Mouse (Mus musculus) hindbrain, embryonic 11.5 days (tissue): ENCODE measurements around the gene Ogdhl. TPM values are rescaled to one million over a fixed set of nuclear protein-coding genes. Genes with fewer than 3 reads are reported as not detected.
A peak's percentile ranks its signal among the peaks of the same experiment; 100 is the strongest.

Experiments
- ATAC-seq: fragments of 200-750 bp; cut with Nextera tagmentation; 2 replicates; pipeline ENCODE4 v1.8.0; 2017; ENCODE audit warnings: mild to moderate bottlenecking, moderate TSS enrichment, moderate library complexity; ENCODE audit not compliant: low FRiP score
- DNase-seq: peaks from one replicate; pipeline ENCODE4 v3.0.0-alpha.2; 2015; ENCODE audit warnings: low spot score
- H3K27ac ChIP-seq: fragments of 300-500 bp; sonication (generic); 2 replicates; pipeline ENCODE4 v1.5.1; 2014; ENCODE audit warnings: mild to moderate bottlenecking, low read depth, low read length
- H3K27me3 ChIP-seq: fragments of 300-500 bp; sonication (generic); 2 replicates; pipeline ENCODE4 v1.6.1; 2014; ENCODE audit warnings: mild to moderate bottlenecking, low read length, moderate library complexity, mixed read lengths; ENCODE audit not compliant: control insufficient read depth, insufficient read depth
- H3K36me3 ChIP-seq: fragments of 300-500 bp; sonication (generic); 2 replicates; pipeline ENCODE4 v1.6.1; 2014; ENCODE audit warnings: mild to moderate bottlenecking, low read length, moderate library complexity, mixed read lengths; ENCODE audit not compliant: control insufficient read depth, insufficient read depth
- H3K4me1 ChIP-seq: fragments of 300-500 bp; sonication (generic); replicated peaks from 2 replicates; pipeline ENCODE4 v1.6.1; 2014; ENCODE audit warnings: low read length, mixed read lengths; ENCODE audit not compliant: control insufficient read depth, insufficient read depth
- H3K4me2 ChIP-seq: fragments of 300-500 bp; sonication (generic); replicated peaks from 2 replicates; pipeline ENCODE4 v1.6.1; 2014; ENCODE audit warnings: mild to moderate bottlenecking, low read depth, low read length
- H3K4me3 ChIP-seq: fragments of 300-500 bp; sonication (generic); 2 replicates; pipeline ENCODE4 v1.5.1; 2014; ENCODE audit warnings: low read depth, low read length
- H3K9ac ChIP-seq: fragments of 300-500 bp; sonication (generic); 2 replicates; pipeline ENCODE4 v1.6.1; 2014; ENCODE audit warnings: low read depth, low read length
- H3K9me3 ChIP-seq: fragments of 300-500 bp; sonication (generic); 2 replicates; pipeline ENCODE4 v1.6.1; 2016; ENCODE audit warnings: low read length; ENCODE audit not compliant: control insufficient read depth
- WGBS: fragments of 180-500 bp; shearing (Covaris S2); extraction: QIAGEN DNeasy Blood & Tissue Kit; methylation state at CpG from one replicate; pipeline ENCODE4 v1.1.7; 2014; 5-methylcytosine and 5-hydroxymethylcytosine counted together
- polyA plus RNA-seq: library from polyadenylated mRNA; unstranded; fragments of >200 nt; fragmentation: Nextera tagmentation; extraction: Ambion mirVana; gene quantifications from 2 replicates; pipeline ENCODE4 v1.2.1, GENCODE M21; 2014

The Ogdhl gene
- polyA plus RNA-seq, 1 experiment from 2014 or later, result 14.5 TPM

GRCm38 (mm10) chr14:32388196-32388595 lies 66.4 kb downstream of the Ogdhl start, which contains the start of gene 1700024G13Rik:
Gene 1700024G13Rik (minus strand): TSS chr14:32388391.
- Histone ChIP-seq H3K4me1 (peaks cover 3% of the 10 kb centered on the region; the same call in 1 of the 2 replicates), H3K4me2 (peak within 1 kb of the TSS; percentile 19; the same call in 1 of the 2 replicates), H3K27me3 (no peaks in the 10 kb centered on the region), H3K4me3 (no peak within 1 kb of the TSS), H3K27ac (no peak within 1 kb of the TSS), H3K9ac (no peak within 1 kb of the TSS), H3K9me3 (no peaks in the 10 kb centered on the region), H3K36me3 (no peaks in the 10 kb centered on the region)
- DNase-seq (peak; percentile 86), ATAC-seq (peak; percentile 88)
- WGBS, result 3% methylated on average over 13 of the region's 13 CpGs

Other genes with a start within 250 kb of the Ogdhl start
- 12.6 and 17.9 TPM in 2 replicates for gene Oxnad1, start 236.6 kb upstream of the Ogdhl start, polyA plus RNA-seq
- 83.3 and 84.3 TPM in 2 replicates for gene Dph3, start 236.3 kb upstream of the Ogdhl start, polyA plus RNA-seq
- gene Msmb, start 180.0 kb upstream of the Ogdhl start, polyA plus RNA-seq, result not detected in 2 replicates
- gene Ncoa4, start 162.2 kb upstream of the Ogdhl start, polyA plus RNA-seq, result 101 and 103 TPM in 2 replicates
- gene Timm23, start 120.1 kb upstream of the Ogdhl start, polyA plus RNA-seq, result 257 and 276 TPM in 2 replicates
- 62.0 and 69.8 TPM in 2 replicates for gene Parg, start 120.1 kb upstream of the Ogdhl start, polyA plus RNA-seq
- 1.4 and 1.6 TPM in 2 replicates for gene 1700024G13Rik, start 66.4 kb downstream of the Ogdhl start, polyA plus RNA-seq
- gene Slc18a3, start 142.8 kb downstream of the Ogdhl start, polyA plus RNA-seq, result 5.3 and 7.0 TPM in 2 replicates
- 0.74 and 1.1 TPM in 2 replicates for gene Chat, start 144.0 kb downstream of the Ogdhl start, polyA plus RNA-seq
- 24.4 and 32.4 TPM in 2 replicates for gene Ercc6, start 191.5 kb downstream of the Ogdhl start, polyA plus RNA-seq